Mouse (Mus musculus): Measurements from ENCODE around the gene Stard10. TPM values are rescaled to one million over a fixed set of nuclear protein-coding genes. Genes with fewer than 3 reads are reported as not detected.

The Stard10 gene
- total and polyA plus RNA-seq, 2 experiments from 2014 or later, result 17.2 to 39.3 TPM

DNA sequence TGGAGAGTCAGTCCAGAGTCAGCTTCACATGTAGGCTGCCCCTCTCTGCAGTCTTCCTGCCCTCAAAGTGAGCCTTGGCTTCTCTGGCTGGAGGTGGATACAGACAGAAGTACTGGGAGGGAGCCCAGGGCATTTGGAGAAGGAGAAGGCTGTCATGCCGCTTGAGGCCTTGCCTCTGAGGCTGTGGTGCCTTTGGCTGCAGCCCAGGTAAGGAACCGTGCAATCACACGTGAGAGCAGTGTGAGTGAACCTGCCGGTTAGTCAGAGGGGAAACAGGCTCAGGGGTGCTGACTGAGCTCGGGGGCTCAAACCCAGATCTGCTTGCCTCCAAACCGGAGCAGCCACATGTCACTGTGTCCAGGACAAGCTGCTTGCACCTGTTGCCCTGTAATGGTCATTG lies 64.6 kb downstream of the Stard10 start:
- no peak for TF ChIP-seq CTCF (IDR thresholded peaks at IDR 0.05; ENCODE audit: low read depth)
- WGBS, result 72% methylated on average over 6 of the region's 6 CpGs
- Histone ChIP-seq H3K36me3 (ENCODE audit: insufficient read depth, low read length) (no peaks in the 10 kb centered on the region), H3K4me1 (ENCODE audit: insufficient read depth, low read length) (no peaks in the 10 kb centered on the region), H3K4me3 (ENCODE audit: low read length) (no peak overlapping the region), H3K27me3 (ENCODE audit: insufficient read depth, low read length) (no peaks in the 10 kb centered on the region), H3K9ac (replicated peaks; ENCODE audit: low read length) (no peak overlapping the region), H3K4me2 (ENCODE audit: low read depth, low read length) (no peak overlapping the region), H3K9me3 (ENCODE audit: low read length) (no peaks in the 10 kb centered on the region), H3K27ac (no peak overlapping the region)
- no peak for ATAC-seq
- no peak for DNase-seq (ENCODE audit: low spot score)

DNA sequence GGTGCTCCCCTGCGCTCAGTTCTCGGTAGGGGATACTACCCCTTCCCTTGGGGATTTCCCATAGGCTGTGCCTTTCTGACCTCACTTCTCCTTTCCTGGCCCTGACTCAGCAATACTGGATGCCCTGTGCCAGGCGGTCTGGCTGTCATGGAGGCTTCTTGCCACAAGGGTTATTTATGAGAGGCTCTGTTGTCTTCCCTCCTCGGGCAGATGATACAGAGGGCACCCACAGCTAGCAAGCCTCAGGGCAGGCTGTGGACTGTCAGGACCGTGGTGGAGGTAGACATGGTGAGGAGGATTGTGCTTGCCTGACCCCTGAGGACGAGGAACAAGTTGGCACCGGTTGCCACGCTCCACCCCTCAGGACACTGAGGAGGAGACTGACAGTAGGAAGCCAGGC lies 65.5 kb downstream of the Stard10 start:
- no peaks in the 10 kb centered on the region for H3K4me1 ChIP-seq (ENCODE audit: insufficient read depth, low read length)
- no peak overlapping the region for H3K4me3 ChIP-seq (ENCODE audit: low read length)
- WGBS, result 56% methylated on average over 8 of the region's 8 CpGs
- no peaks in the 10 kb centered on the region for H3K27me3 ChIP-seq (ENCODE audit: insufficient read depth, low read length)
- ATAC-seq, result peak; percentile 45; the same call in 1 of the 2 replicates
- H3K9ac ChIP-seq (replicated peaks; ENCODE audit: low read length), result no peak overlapping the region
- H3K27ac ChIP-seq, result no peak overlapping the region
- H3K36me3 ChIP-seq (ENCODE audit: insufficient read depth, low read length), result no peaks in the 10 kb centered on the region
- no peak for TF ChIP-seq CTCF (IDR thresholded peaks at IDR 0.05; ENCODE audit: low read depth)
- DNase-seq (ENCODE audit: low spot score), result no peak
- no peak overlapping the region for H3K4me2 ChIP-seq (ENCODE audit: low read depth, low read length)
- H3K9me3 ChIP-seq (ENCODE audit: low read length), result no peaks in the 10 kb centered on the region

DNA sequence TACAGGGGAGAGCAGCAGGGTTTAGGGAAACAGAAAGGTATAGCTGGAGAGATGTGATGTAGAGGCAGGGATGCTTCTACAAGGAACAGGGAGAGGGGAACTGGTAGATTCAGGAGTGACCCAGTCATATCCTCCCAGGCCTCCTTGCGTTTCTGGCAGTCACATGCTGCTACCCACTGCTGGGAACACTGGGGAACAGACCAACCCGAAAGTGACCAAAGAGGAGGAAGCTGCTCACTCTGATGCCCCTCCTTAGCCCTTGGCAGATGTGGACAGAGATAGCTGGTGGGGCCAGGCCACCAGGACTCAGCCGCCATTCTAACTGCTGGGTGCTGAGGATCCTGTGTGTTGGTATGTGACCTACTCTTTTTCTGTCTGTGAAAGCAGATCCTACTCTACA lies 66.9 kb downstream of the Stard10 start:
- Histone ChIP-seq H3K4me3 (ENCODE audit: low read length) (no peak overlapping the region), H3K9ac (replicated peaks; ENCODE audit: low read length) (no peak overlapping the region), H3K27me3 (ENCODE audit: insufficient read depth, low read length) (no peaks in the 10 kb centered on the region), H3K9me3 (ENCODE audit: low read length) (no peaks in the 10 kb centered on the region), H3K27ac (no peak overlapping the region), H3K4me1 (ENCODE audit: insufficient read depth, low read length) (no peaks in the 10 kb centered on the region), H3K36me3 (ENCODE audit: insufficient read depth, low read length) (no peaks in the 10 kb centered on the region), H3K4me2 (ENCODE audit: low read depth, low read length) (no peak overlapping the region)
- WGBS, result 80% methylated on average over 3 of the region's 3 CpGs
- DNase-seq (ENCODE audit: low spot score), result no peak
- no peak for ATAC-seq
- TF ChIP-seq CTCF (IDR thresholded peaks at IDR 0.05; ENCODE audit: low read depth), result no peak

DNA sequence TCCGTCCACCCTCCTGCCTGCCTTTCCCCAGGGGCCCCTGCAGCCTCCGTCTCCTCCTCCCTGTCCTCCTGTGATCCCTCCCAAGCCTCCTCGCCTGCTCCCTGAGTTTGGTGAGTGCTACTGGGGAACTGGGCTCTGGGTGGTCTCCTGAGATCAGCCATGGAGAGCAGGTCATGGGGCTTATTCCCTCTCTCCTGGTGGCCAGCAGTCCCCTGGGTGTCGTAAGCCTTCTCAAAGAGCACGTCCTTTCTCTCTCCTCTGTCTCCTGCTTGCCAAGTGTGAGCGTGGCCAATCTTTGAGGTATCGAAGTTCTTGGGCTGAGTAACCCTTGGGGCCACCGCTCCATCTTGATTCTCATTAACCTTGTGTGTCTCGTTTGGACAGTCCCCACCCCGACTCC lies 68.0 kb downstream of the Stard10 start:
- DNase-seq (ENCODE audit: low spot score), result no peak
- H3K4me3 ChIP-seq (ENCODE audit: low read length), result no peak overlapping the region
- no peak for TF ChIP-seq CTCF (IDR thresholded peaks at IDR 0.05; ENCODE audit: low read depth)
- no peak overlapping the region for H3K4me2 ChIP-seq (ENCODE audit: low read depth, low read length)
- H3K4me1 ChIP-seq (ENCODE audit: insufficient read depth, low read length), result no peaks in the 10 kb centered on the region
- 64% methylated on average over 10 of the region's 10 CpGs for WGBS
- H3K36me3 ChIP-seq (ENCODE audit: insufficient read depth, low read length), result 0 out of 2 replicates have a peak, but pooled peaks cover under 1% of the 10 kb centered on the region
- H3K9ac ChIP-seq (replicated peaks; ENCODE audit: low read length), result no peak overlapping the region
- ATAC-seq, result no peak
- H3K27ac ChIP-seq, result no peak overlapping the region
- no peaks in the 10 kb centered on the region for H3K27me3 ChIP-seq (ENCODE audit: insufficient read depth, low read length)
- H3K9me3 ChIP-seq (ENCODE audit: low read length), result no peaks in the 10 kb centered on the region

DNA sequence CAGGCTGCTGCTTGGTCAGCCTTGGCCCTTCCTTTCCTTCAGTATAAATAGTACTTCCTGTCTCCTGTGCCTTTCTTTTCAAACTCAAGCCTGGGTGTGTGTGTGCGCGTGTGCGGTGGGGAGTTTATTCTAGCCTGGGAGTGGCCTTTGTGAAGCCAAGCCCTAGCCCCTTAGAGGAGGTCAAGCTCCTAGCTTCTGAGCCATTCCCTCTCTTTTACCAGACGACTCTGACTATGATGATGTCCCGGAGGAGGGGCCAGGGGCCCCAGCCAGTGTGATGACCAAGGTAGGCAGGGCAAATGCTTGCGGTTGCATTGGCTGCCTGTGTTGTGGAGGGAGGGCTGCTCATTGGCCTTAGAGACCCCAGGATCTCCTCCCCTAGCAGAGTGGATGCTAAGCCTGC lies 68.4 kb downstream of the Stard10 start:
- ATAC-seq, result no peak

DNA sequence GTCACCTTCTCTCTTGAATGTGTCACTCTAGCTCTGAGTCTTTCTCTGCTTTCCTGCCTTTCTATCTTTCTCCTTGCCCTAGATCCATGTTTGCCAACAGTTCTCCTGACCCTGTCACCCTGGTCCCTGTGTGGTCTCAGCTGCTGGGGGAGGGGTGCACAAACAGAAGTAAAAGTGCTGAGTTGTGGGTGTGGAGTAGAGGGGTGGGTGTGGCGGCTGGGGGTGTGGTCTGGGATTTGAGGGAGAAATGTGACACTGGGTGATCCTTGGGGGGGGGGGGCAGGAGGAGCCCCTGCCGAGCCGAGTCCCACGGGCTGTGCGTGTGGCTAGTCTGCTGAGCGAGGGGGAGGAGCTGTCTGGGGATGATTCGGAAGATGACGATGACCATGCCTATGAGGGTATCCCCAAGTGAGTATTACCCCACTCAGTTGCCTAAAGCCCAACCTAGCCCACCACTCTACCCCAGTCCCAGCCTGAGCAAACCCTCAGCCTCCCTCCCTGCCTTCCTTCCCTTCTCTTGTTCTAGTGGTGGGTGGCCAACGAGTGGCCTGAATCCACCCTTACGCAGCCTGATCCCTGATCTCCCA lies 69.1 kb downstream of the Stard10 start:
- Histone ChIP-seq H3K4me1 (ENCODE audit: insufficient read depth, low read length) (no peaks in the 10 kb centered on the region), H3K4me2 (ENCODE audit: low read depth, low read length) (no peak overlapping the region), H3K27ac (no peak overlapping the region), H3K27me3 (ENCODE audit: insufficient read depth, low read length) (no peaks in the 10 kb centered on the region), H3K9ac (replicated peaks; ENCODE audit: low read length) (no peak overlapping the region), H3K36me3 (ENCODE audit: insufficient read depth, low read length) (0 out of 2 replicates have a peak, but pooled peaks cover 4% of the 10 kb centered on the region), H3K9me3 (ENCODE audit: low read length) (no peaks in the 10 kb centered on the region), H3K4me3 (ENCODE audit: low read length) (no peak overlapping the region)
- no peak for TF ChIP-seq CTCF (IDR thresholded peaks at IDR 0.05; ENCODE audit: low read depth)
- WGBS, result 65% methylated on average over 6 of the region's 10 CpGs
- DNase-seq (ENCODE audit: low spot score) (no peak), ATAC-seq (no peak)

More for the DNA sequence above, 68.4 kb downstream of the Stard10 start:
- Histone ChIP-seq H3K4me1 (ENCODE audit: insufficient read depth, low read length) (no peaks in the 10 kb centered on the region), H3K4me3 (ENCODE audit: low read length) (no peak overlapping the region), H3K9ac (replicated peaks; ENCODE audit: low read length) (no peak overlapping the region), H3K36me3 (ENCODE audit: insufficient read depth, low read length) (0 out of 2 replicates have a peak, but pooled peaks cover 4% of the 10 kb centered on the region), H3K4me2 (ENCODE audit: low read depth, low read length) (no peak overlapping the region), H3K9me3 (ENCODE audit: low read length) (no peaks in the 10 kb centered on the region), H3K27me3 (ENCODE audit: insufficient read depth, low read length) (no peaks in the 10 kb centered on the region), H3K27ac (no peak overlapping the region)
- 56% methylated on average over 6 of the region's 6 CpGs for WGBS
- TF ChIP-seq CTCF (IDR thresholded peaks at IDR 0.05; ENCODE audit: low read depth), result no peak
- DNase-seq (ENCODE audit: low spot score), result no peak

DNA sequence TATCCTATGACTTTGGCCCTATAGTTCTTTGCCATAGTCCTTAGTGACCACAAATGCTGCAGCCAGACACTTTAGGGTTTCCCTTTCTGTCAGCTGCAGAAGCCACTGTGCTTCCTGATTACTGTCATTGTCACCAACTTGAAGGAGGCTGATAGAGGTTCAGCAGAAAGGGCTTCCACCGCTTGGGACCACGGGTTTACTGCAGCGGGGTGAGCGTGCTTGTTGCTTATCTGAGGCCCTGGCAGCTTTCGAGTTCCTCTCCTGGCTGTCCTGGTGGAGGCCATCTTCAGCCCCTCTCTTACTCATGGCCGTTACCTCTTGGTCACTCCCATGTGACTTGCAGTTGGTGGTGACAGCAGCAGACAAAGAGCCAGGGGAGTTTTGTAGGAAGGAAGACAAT lies 72.4 kb downstream of the Stard10 start:
- no peak for ATAC-seq
- Histone ChIP-seq H3K27ac (no peak overlapping the region), H3K27me3 (ENCODE audit: insufficient read depth, low read length) (no peaks in the 10 kb centered on the region), H3K9me3 (ENCODE audit: low read length) (no peaks in the 10 kb centered on the region), H3K9ac (replicated peaks; ENCODE audit: low read length) (no peak overlapping the region), H3K4me1 (ENCODE audit: insufficient read depth, low read length) (0 out of 2 replicates have a peak, but pooled peaks cover 3% of the 10 kb centered on the region), H3K36me3 (ENCODE audit: insufficient read depth, low read length) (0 out of 2 replicates have a peak, but pooled peaks cover 4% of the 10 kb centered on the region), H3K4me2 (ENCODE audit: low read depth, low read length) (no peak overlapping the region), H3K4me3 (ENCODE audit: low read length) (no peak overlapping the region)
- no peak for DNase-seq (ENCODE audit: low spot score)
- TF ChIP-seq CTCF (IDR thresholded peaks at IDR 0.05; ENCODE audit: low read depth), result no peak
- WGBS, result 89% methylated on average over 6 of the region's 6 CpGs

Measured in hindbrain, postnatal 0 days (tissue).